Mouse (Mus musculus) stomach, postnatal 0 days (tissue): ENCODE measurements around the gene Prim2.

Experiments used
- CTCF ChIP-seq: IDR thresholded peaks from 2 replicates; pipeline ENCODE4 v1.5.1; 2016; ENCODE audit warnings: antibody characterized with exemption, low read depth, mild to moderate bottlenecking, moderate library complexity
- EP300 ChIP-seq: optimal IDR thresholded peaks from 2 replicates; pipeline ENCODE3; 2016; ENCODE audit warnings: antibody characterized with exemption

GRCm38 (mm10) chr1:33591997-33592608 is 77.5 kb downstream of the Prim2 start:
- TF ChIP-seq CTCF (no peak), EP300 (no peak)
